Mouse (Mus musculus): Measurements from ENCODE around the gene Polr3g. TPM values are rescaled to one million over a fixed set of nuclear protein-coding genes. Genes with fewer than 3 reads are reported as not detected.

Polr3g gene
- polyA plus RNA-seq, 1 experiment from 2014 or later: 3.3 TPM

GRCm38 (mm10) chr13:81703148-81703547 is 7.7 kb downstream of the Polr3g start:
- no peak for ATAC-seq
- WGBS: 61% methylated on average over 7 of the region's 7 CpGs
- no peaks in the 10 kb centered on the region for H3K27me3 ChIP-seq (ENCODE audit: control insufficient read depth, insufficient read depth, low read depth, low read length)
- no peak overlapping the region for H3K4me3 ChIP-seq (ENCODE audit: low read depth, low read length)
- H3K9ac ChIP-seq (ENCODE audit: low read depth, low read length): no peak overlapping the region
- no peaks in the 10 kb centered on the region for H3K4me1 ChIP-seq (ENCODE audit: control insufficient read depth, insufficient read depth, low read length)
- H3K4me2 ChIP-seq (ENCODE audit: low read length): no peak overlapping the region
- H3K36me3 ChIP-seq (ENCODE audit: control insufficient read depth, insufficient read depth, low read length): no peaks in the 10 kb centered on the region
- no peak overlapping the region for H3K27ac ChIP-seq (ENCODE audit: low read length)
- no peaks in the 10 kb centered on the region for H3K9me3 ChIP-seq (replicated peaks; ENCODE audit: control insufficient read depth, low read length, poor library complexity, severe bottlenecking)

DNA sequence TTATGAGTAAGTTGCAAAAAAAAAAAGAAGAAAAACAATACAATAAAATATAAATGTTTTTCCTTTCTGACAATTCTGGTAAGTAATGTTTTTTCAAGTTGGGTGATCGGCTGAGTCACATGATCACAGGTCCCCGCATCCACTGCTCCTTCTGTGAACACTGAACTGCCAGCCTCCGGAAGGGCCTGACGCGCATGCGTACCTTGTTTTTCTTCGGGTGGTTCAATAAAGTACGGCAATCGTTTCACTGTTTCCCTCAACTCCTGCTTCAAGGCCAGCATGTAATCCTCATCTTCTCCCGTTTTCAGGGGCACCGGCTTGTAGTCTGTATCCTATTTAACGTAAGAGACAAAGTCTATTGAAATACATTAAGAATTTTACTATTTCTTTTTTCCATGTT is 16.4 kb downstream of the Polr3g start:
- Histone ChIP-seq H3K36me3 (ENCODE audit: control insufficient read depth, insufficient read depth, low read length) (peaks cover 3% of the 10 kb centered on the region), H3K4me1 (ENCODE audit: control insufficient read depth, insufficient read depth, low read length) (no peaks in the 10 kb centered on the region), H3K9me3 (replicated peaks; ENCODE audit: control insufficient read depth, low read length, poor library complexity, severe bottlenecking) (peaks cover 3% of the 10 kb centered on the region; the same call in 1 of the 2 replicates), H3K4me2 (ENCODE audit: low read length) (no peak overlapping the region), H3K9ac (ENCODE audit: low read depth, low read length) (no peak overlapping the region), H3K4me3 (ENCODE audit: low read depth, low read length) (no peak overlapping the region), H3K27ac (ENCODE audit: low read length) (no peak overlapping the region), H3K27me3 (ENCODE audit: control insufficient read depth, insufficient read depth, low read depth, low read length) (no peaks in the 10 kb centered on the region)
- 92% methylated on average over 12 of the region's 12 CpGs for WGBS
- no peak for ATAC-seq

- H3K36me3 ChIP-seq (ENCODE audit: control insufficient read depth, insufficient read depth, low read length): no peaks in the 10 kb centered on the region
- no peaks in the 10 kb centered on the region for H3K4me1 ChIP-seq (ENCODE audit: control insufficient read depth, insufficient read depth, low read length)
- WGBS: 49% methylated on average over 9 of the region's 9 CpGs
- H3K9ac ChIP-seq (ENCODE audit: low read depth, low read length): no peak overlapping the region
- H3K27me3 ChIP-seq (ENCODE audit: control insufficient read depth, insufficient read depth, low read depth, low read length): no peaks in the 10 kb centered on the region
- H3K4me3 ChIP-seq (ENCODE audit: low read depth, low read length): no peak overlapping the region
- no peak overlapping the region for H3K4me2 ChIP-seq (ENCODE audit: low read length)
- ATAC-seq: no peak
- H3K9me3 ChIP-seq (replicated peaks; ENCODE audit: control insufficient read depth, low read length, poor library complexity, severe bottlenecking): no peaks in the 10 kb centered on the region
- H3K27ac ChIP-seq (ENCODE audit: low read length): no peak overlapping the region
Measured at GRCm38 (mm10) chr13:81691606-81692005, 19.2 kb downstream of the Polr3g start.

- H3K4me1 ChIP-seq (ENCODE audit: control insufficient read depth, insufficient read depth, low read length): no peaks in the 10 kb centered on the region
- no peak overlapping the region for H3K9ac ChIP-seq (ENCODE audit: low read depth, low read length)
- no peak overlapping the region for H3K4me3 ChIP-seq (ENCODE audit: low read depth, low read length)
- no peaks in the 10 kb centered on the region for H3K36me3 ChIP-seq (ENCODE audit: control insufficient read depth, insufficient read depth, low read length)
- no peak overlapping the region for H3K27ac ChIP-seq (ENCODE audit: low read length)
- 83% methylated on average over 10 of the region's 10 CpGs for WGBS
- no peak for ATAC-seq
- H3K4me2 ChIP-seq (ENCODE audit: low read length): no peak overlapping the region
- H3K9me3 ChIP-seq (replicated peaks; ENCODE audit: control insufficient read depth, low read length, poor library complexity, severe bottlenecking): no peaks in the 10 kb centered on the region
- H3K27me3 ChIP-seq (ENCODE audit: control insufficient read depth, insufficient read depth, low read depth, low read length): no peaks in the 10 kb centered on the region
Measured at GRCm38 (mm10) chr13:81690477-81690876, 20.3 kb downstream of the Polr3g start.

DNA sequence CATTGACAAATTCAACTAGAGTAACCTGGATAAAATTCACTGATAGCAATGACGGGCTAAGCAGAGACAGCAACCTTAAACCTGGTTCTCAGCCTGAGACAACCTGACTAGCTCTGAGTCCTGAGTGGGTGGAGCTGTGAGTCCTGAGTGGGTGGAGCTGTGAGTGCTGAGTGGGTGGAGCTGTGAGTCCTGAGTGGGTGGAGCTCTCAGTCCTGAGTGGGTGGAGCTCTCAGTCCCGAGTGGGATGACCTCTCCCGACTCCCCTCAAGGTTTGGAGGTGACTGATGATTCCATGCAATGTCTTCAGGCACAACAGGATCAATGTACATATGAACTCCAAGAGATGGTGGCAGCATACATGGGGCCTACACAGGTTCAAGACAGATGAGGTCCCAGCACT is 21.2 kb downstream of the Polr3g start:
- H3K27me3 ChIP-seq (ENCODE audit: control insufficient read depth, insufficient read depth, low read depth, low read length): no peaks in the 10 kb centered on the region
- H3K4me1 ChIP-seq (ENCODE audit: control insufficient read depth, insufficient read depth, low read length): no peaks in the 10 kb centered on the region
- H3K9me3 ChIP-seq (replicated peaks; ENCODE audit: control insufficient read depth, low read length, poor library complexity, severe bottlenecking): no peaks in the 10 kb centered on the region
- WGBS: 85% methylated on average over 3 of the region's 3 CpGs
- H3K36me3 ChIP-seq (ENCODE audit: control insufficient read depth, insufficient read depth, low read length): no peaks in the 10 kb centered on the region
- H3K4me2 ChIP-seq (ENCODE audit: low read length): no peak overlapping the region
- no peak overlapping the region for H3K27ac ChIP-seq (ENCODE audit: low read length)
- no peak overlapping the region for H3K9ac ChIP-seq (ENCODE audit: low read depth, low read length)
- no peak overlapping the region for H3K4me3 ChIP-seq (ENCODE audit: low read depth, low read length)
- ATAC-seq: no peak

- H3K4me3 ChIP-seq (ENCODE audit: low read depth, low read length): no peak overlapping the region
- no peak for ATAC-seq
- 91% methylated on average over 3 of the region's 3 CpGs for WGBS
- no peaks in the 10 kb centered on the region for H3K9me3 ChIP-seq (replicated peaks; ENCODE audit: control insufficient read depth, low read length, poor library complexity, severe bottlenecking)
- no peaks in the 10 kb centered on the region for H3K36me3 ChIP-seq (ENCODE audit: control insufficient read depth, insufficient read depth, low read length)
- H3K27ac ChIP-seq (ENCODE audit: low read length): no peak overlapping the region
- no peaks in the 10 kb centered on the region for H3K4me1 ChIP-seq (ENCODE audit: control insufficient read depth, insufficient read depth, low read length)
- H3K9ac ChIP-seq (ENCODE audit: low read depth, low read length): no peak overlapping the region
- no peaks in the 10 kb centered on the region for H3K27me3 ChIP-seq (ENCODE audit: control insufficient read depth, insufficient read depth, low read depth, low read length)
- no peak overlapping the region for H3K4me2 ChIP-seq (ENCODE audit: low read length)
Measured at GRCm38 (mm10) chr13:81684884-81685283, 25.9 kb downstream of the Polr3g start.

DNA sequence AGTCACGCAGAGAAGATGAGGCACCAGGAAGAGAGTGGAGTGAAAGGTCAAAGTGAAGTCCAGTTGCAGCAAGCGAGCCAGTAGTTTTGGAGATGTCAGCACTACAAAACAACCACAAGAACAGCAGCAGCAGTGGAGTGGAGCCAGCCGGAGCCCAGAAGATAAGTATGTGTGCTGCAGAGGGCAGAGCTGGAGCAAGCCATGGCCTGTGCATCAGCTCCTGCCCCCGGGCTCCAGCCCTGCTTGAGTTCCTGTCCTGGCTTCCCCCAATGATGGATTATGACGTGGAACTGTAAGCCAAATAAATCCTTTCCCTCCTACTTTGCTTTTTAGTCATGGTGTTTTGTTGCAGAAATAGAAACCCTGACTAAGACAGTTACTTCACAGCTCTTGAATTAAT is 26.6 kb downstream of the Polr3g start:
- Histone ChIP-seq H3K27me3 (ENCODE audit: control insufficient read depth, insufficient read depth, low read depth, low read length) (no peaks in the 10 kb centered on the region), H3K36me3 (ENCODE audit: control insufficient read depth, insufficient read depth, low read length) (no peaks in the 10 kb centered on the region), H3K4me3 (ENCODE audit: low read depth, low read length) (no peak overlapping the region), H3K27ac (ENCODE audit: low read length) (no peak overlapping the region), H3K9me3 (replicated peaks; ENCODE audit: control insufficient read depth, low read length, poor library complexity, severe bottlenecking) (no peaks in the 10 kb centered on the region), H3K4me2 (ENCODE audit: low read length) (no peak overlapping the region), H3K4me1 (ENCODE audit: control insufficient read depth, insufficient read depth, low read length) (no peaks in the 10 kb centered on the region), H3K9ac (ENCODE audit: low read depth, low read length) (no peak overlapping the region)
- no peak for ATAC-seq
- WGBS: 87% methylated on average over 5 of the region's 5 CpGs

DNA sequence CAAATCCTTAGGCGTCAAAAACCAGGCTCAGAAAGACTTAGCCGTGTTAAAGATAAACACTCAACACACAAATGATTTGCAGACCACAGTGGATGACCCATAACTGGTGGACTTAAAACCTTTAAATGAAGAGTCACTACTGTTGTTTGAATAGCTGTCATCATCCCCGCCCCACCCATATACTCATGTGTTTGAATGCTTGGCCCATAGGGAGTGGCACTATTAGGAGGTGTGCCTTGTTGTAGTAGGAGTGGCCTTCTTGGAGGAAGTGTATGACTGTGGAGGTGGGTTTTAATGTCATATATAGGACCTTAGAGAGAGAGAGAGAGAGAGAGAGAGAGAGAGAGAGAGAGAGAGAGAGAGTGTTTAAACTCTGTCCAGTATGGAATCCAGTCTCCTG is 27.7 kb downstream of the Polr3g start:
- H3K9ac ChIP-seq (ENCODE audit: low read depth, low read length): no peak overlapping the region
- H3K4me1 ChIP-seq (ENCODE audit: control insufficient read depth, insufficient read depth, low read length): no peaks in the 10 kb centered on the region
- 95% methylated on average over 3 of the region's 3 CpGs for WGBS
- no peak overlapping the region for H3K27ac ChIP-seq (ENCODE audit: low read length)
- H3K36me3 ChIP-seq (ENCODE audit: control insufficient read depth, insufficient read depth, low read length): no peaks in the 10 kb centered on the region
- no peak for ATAC-seq
- no peaks in the 10 kb centered on the region for H3K27me3 ChIP-seq (ENCODE audit: control insufficient read depth, insufficient read depth, low read depth, low read length)
- H3K9me3 ChIP-seq (replicated peaks; ENCODE audit: control insufficient read depth, low read length, poor library complexity, severe bottlenecking): no peaks in the 10 kb centered on the region
- no peak overlapping the region for H3K4me3 ChIP-seq (ENCODE audit: low read depth, low read length)
- H3K4me2 ChIP-seq (ENCODE audit: low read length): no peak overlapping the region

DNA sequence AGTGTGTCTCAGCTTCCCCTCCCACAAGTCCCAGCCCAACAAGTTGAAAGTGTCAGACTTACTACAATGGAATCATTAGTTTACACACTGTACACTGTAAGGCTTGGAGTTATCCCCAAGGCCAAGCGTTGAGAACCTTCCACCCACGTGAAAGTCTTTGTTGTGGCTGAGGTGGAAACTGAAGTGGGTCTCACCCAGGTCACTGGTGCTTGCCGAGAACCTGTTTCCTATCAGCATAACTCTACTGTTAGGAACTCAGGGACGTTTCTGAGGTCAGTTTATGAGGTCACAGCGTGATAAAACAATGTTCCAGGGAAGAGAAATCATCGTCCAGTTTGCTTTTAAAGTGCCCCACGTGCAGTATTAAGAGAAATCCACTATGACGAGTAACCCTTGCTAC is 35.5 kb downstream of the Polr3g start:
- Histone ChIP-seq H3K9me3 (replicated peaks; ENCODE audit: control insufficient read depth, low read length, poor library complexity, severe bottlenecking) (no peaks in the 10 kb centered on the region), H3K4me3 (ENCODE audit: low read depth, low read length) (no peak overlapping the region), H3K9ac (ENCODE audit: low read depth, low read length) (no peak overlapping the region), H3K4me2 (ENCODE audit: low read length) (no peak overlapping the region), H3K27me3 (ENCODE audit: control insufficient read depth, insufficient read depth, low read depth, low read length) (no peaks in the 10 kb centered on the region), H3K27ac (ENCODE audit: low read length) (no peak overlapping the region), H3K36me3 (ENCODE audit: control insufficient read depth, insufficient read depth, low read length) (peaks cover 12% of the 10 kb centered on the region), H3K4me1 (ENCODE audit: control insufficient read depth, insufficient read depth, low read length) (no peaks in the 10 kb centered on the region)
- 87% methylated on average over 8 of the region's 8 CpGs for WGBS
- ATAC-seq: no peak

GRCm38 (mm10) chr13:81667713-81668112 is 43.1 kb downstream of the Polr3g start:
- ATAC-seq: no peak
- Histone ChIP-seq H3K9ac (ENCODE audit: low read depth, low read length) (no peak overlapping the region), H3K4me3 (ENCODE audit: low read depth, low read length) (no peak overlapping the region), H3K4me2 (ENCODE audit: low read length) (no peak overlapping the region), H3K4me1 (ENCODE audit: control insufficient read depth, insufficient read depth, low read length) (no peaks in the 10 kb centered on the region), H3K9me3 (replicated peaks; ENCODE audit: control insufficient read depth, low read length, poor library complexity, severe bottlenecking) (no peaks in the 10 kb centered on the region), H3K36me3 (ENCODE audit: control insufficient read depth, insufficient read depth, low read length) (peaks cover 23% of the 10 kb centered on the region), H3K27me3 (ENCODE audit: control insufficient read depth, insufficient read depth, low read depth, low read length) (no peaks in the 10 kb centered on the region), H3K27ac (ENCODE audit: low read length) (no peak overlapping the region)
- 90% methylated on average over 5 of the region's 5 CpGs for WGBS
